Mouse (Mus musculus): ENCODE measurements at regions not wholly inside any gene's neighbourhood (a gene's known extent, or its start where the extent isn't known, plus 50 kb on each side); places are given as distances from the start of the nearest gene placed in this dataset.
"Not testable (repeated sequence)": the region's sequence is repeated elsewhere in the genome, so short reads cannot be mapped to it uniquely, and the experiment has no call there.

- no peak for DNase-seq (ENCODE audit: extremely low spot score, low read depth, low spot score)
Measured at GRCm38 (mm10) chr4:55276300-55276952, 73.4 kb upstream of the Rad23b start.

- DNase-seq (ENCODE audit: extremely low spot score, low read depth, low spot score): not testable (repeated sequence)
Measured at GRCm38 (mm10) chr4:55279351-55279750, 70.5 kb upstream of the Rad23b start.

GRCm38 (mm10) chr4:55280706-55281105 is 69.1 kb upstream of the Rad23b start:
- DNase-seq (ENCODE audit: extremely low spot score, low read depth, low spot score): no peak

GRCm38 (mm10) chr4:55281486-55282096 is 68.3 kb upstream of the Rad23b start:
- DNase-seq (ENCODE audit: extremely low spot score, low read depth, low spot score): no peak

GRCm38 (mm10) chr4:55282474-55282873 is 67.4 kb upstream of the Rad23b start:
- no peak for DNase-seq (ENCODE audit: extremely low spot score, low read depth, low spot score)

GRCm38 (mm10) chr4:55284722-55285225 is 65.1 kb upstream of the Rad23b start:
- no peak for DNase-seq (ENCODE audit: extremely low spot score, low read depth, low spot score)

GRCm38 (mm10) chr4:55285641-55286040 is 64.2 kb upstream of the Rad23b start:
- DNase-seq (ENCODE audit: extremely low spot score, low read depth, low spot score): no peak

GRCm38 (mm10) chr4:55288456-55288855 is 61.4 kb upstream of the Rad23b start:
- no peak for DNase-seq (ENCODE audit: extremely low spot score, low read depth, low spot score)

GRCm38 (mm10) chr4:55292277-55292676 is 57.6 kb upstream of the Rad23b start:
- no peak for DNase-seq (ENCODE audit: extremely low spot score, low read depth, low spot score)

GRCm38 (mm10) chr4:55292701-55293100 is 57.1 kb upstream of the Rad23b start:
- DNase-seq (ENCODE audit: extremely low spot score, low read depth, low spot score): no peak

GRCm38 (mm10) chr4:55293347-55294079 is 56.3 kb upstream of the Rad23b start:
- DNase-seq (ENCODE audit: extremely low spot score, low read depth, low spot score): no peak

GRCm38 (mm10) chr4:55294255-55294687 is 55.6 kb upstream of the Rad23b start:
- no peak for DNase-seq (ENCODE audit: extremely low spot score, low read depth, low spot score)

GRCm38 (mm10) chr4:55297841-55298240 is 52.0 kb upstream of the Rad23b start:
- DNase-seq (ENCODE audit: extremely low spot score, low read depth, low spot score): no peak
